Mouse (Mus musculus): ENCODE results near the gene Prdx6b.

Prdx6b gene

GRCm38 (mm10) chr2:80292172-80292571, at the start of gene Prdx6b:
Prdx6b (plus strand) TSS chr2:80292472.
- no peak for DNase-seq (ENCODE audit: low read depth, low spot score)

GRCm38 (mm10) chr2:80247466-80247865, 44.8 kb upstream of the Prdx6b start:
- no peak for DNase-seq (ENCODE audit: low read depth, low spot score)

GRCm38 (mm10) chr2:80247868-80248267, 44.4 kb upstream of the Prdx6b start:
- DNase-seq (ENCODE audit: low read depth, low spot score) = no peak

- DNase-seq (ENCODE audit: low read depth, low spot score) = no peak
These were observed 32.2 kb upstream of the Prdx6b start for GRCm38 (mm10) chr2:80259888-80260672.

- peak; percentile 90 for DNase-seq (ENCODE audit: low read depth, low spot score)
These were observed 25.4 kb upstream of the Prdx6b start for GRCm38 (mm10) chr2:80266894-80267293.

GRCm38 (mm10) chr2:80268053-80268452, 24.2 kb upstream of the Prdx6b start:
- DNase-seq (ENCODE audit: low read depth, low spot score) = peak; percentile 58

- DNase-seq (ENCODE audit: low read depth, low spot score) = no peak
These were observed 20.8 kb upstream of the Prdx6b start for GRCm38 (mm10) chr2:80271431-80271830.

- DNase-seq (ENCODE audit: low read depth, low spot score) = no peak
These were observed 19.2 kb upstream of the Prdx6b start for GRCm38 (mm10) chr2:80273038-80273437.

GRCm38 (mm10) chr2:80273763-80274162, 18.5 kb upstream of the Prdx6b start:
- no peak for DNase-seq (ENCODE audit: low read depth, low spot score)

- peak; percentile 74 for DNase-seq (ENCODE audit: low read depth, low spot score)
These were observed 17.1 kb upstream of the Prdx6b start for GRCm38 (mm10) chr2:80275136-80275535.

- DNase-seq (ENCODE audit: low read depth, low spot score) = no peak
These were observed 10.1 kb upstream of the Prdx6b start for GRCm38 (mm10) chr2:80282214-80282613.

- DNase-seq (ENCODE audit: low read depth, low spot score) = no peak
These were observed 5.9 kb upstream of the Prdx6b start for GRCm38 (mm10) chr2:80286397-80286796.

- no peak for DNase-seq (ENCODE audit: low read depth, low spot score)
These were observed 6.1 kb downstream of the Prdx6b start for GRCm38 (mm10) chr2:80298334-80298733.

- DNase-seq (ENCODE audit: low read depth, low spot score) = no peak
These were observed 8.5 kb downstream of the Prdx6b start for GRCm38 (mm10) chr2:80300806-80301205.

- DNase-seq (ENCODE audit: low read depth, low spot score) = no peak
These were observed 11.7 kb downstream of the Prdx6b start for GRCm38 (mm10) chr2:80303957-80304356.

- DNase-seq (ENCODE audit: low read depth, low spot score) = no peak
These were observed 15.4 kb downstream of the Prdx6b start for GRCm38 (mm10) chr2:80307701-80308100.

GRCm38 (mm10) chr2:80309775-80310174, 17.5 kb downstream of the Prdx6b start:
- no peak for DNase-seq (ENCODE audit: low read depth, low spot score)

GRCm38 (mm10) chr2:80310772-80311171, 18.5 kb downstream of the Prdx6b start:
- DNase-seq (ENCODE audit: low read depth, low spot score) = no peak

- no peak for DNase-seq (ENCODE audit: low read depth, low spot score)
These were observed 19.1 kb downstream of the Prdx6b start for GRCm38 (mm10) chr2:80311350-80311749.

GRCm38 (mm10) chr2:80314201-80314600, 21.9 kb downstream of the Prdx6b start:
- DNase-seq (ENCODE audit: low read depth, low spot score) = peak; percentile 25

- DNase-seq (ENCODE audit: low read depth, low spot score) = no peak
These were observed 22.6 kb downstream of the Prdx6b start for GRCm38 (mm10) chr2:80314854-80315241.

- DNase-seq (ENCODE audit: low read depth, low spot score) = peak; percentile 95
These were observed 23.2 kb downstream of the Prdx6b start, which contains the start of gene Dnajc10 for GRCm38 (mm10) chr2:80315242-80316161. Dnajc10 (plus strand) TSS chr2:80315466.
